ENCODE assay signal across 13 mouse cellular contexts in the genomic region with DNA sequence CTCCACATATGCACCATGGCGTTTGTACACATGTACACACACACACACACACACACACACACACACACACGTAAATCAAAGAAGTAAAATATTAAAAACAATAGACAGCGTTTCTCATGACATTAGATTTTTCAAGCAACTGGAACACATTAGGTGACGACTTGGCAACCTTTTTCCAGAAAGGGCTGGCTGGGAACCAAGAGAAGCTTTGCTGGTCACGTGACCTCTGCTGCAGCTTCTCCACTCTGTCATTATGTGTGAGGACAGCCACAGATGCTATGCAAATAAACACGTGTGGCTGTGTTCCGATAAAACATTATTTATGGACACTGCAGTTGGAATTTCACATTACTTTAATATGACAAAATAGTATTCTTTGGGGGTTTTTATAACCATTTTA.
DNase-seq lines count a peak whose midpoint lies in the region; ATAC-seq and TF ChIP-seq lines count a peak whose summit lies in the region.
"Had no signal": no experiment of that assay in that cellular context is flagged by ENCODE, and none has a peak within 500 bp of the region (broad histone marks: within the 10 kb centered on the region; RNA-seq: fewer than 3 reads in every experiment).

No protein-coding gene starts in this region.

- no peak overlapping the region for H3K4me2 ChIP-seq in kidney, embryonic 15.5 days

- no peak overlapping the region for H3K9ac ChIP-seq in kidney, embryonic 15.5 days

- H3K27me3 ChIP-seq in cerebellum, adult 2 months (ENCODE audit: control insufficient read depth, insufficient read depth, low read length): no peaks in the 10 kb centered on the region; the same call in 1 of the 2 replicates
- H3K27me3 ChIP-seq in kidney, embryonic 15.5 days: no peaks in the 10 kb centered on the region
- H3K27me3 ChIP-seq: Patski had no signal

- no peak overlapping the region for H3K27ac ChIP-seq in cerebellum, adult 2 months (ENCODE audit: insufficient read depth, low read length)
- no peak overlapping the region for H3K27ac ChIP-seq in kidney, embryonic 15.5 days
- peak overlapping the region; percentile 20; the same call in 1 of the 2 replicates for H3K27ac ChIP-seq in gastrocnemius, adult 2 months

- no peak for ATAC-seq in kidney, embryonic 15.5 days (replicated peaks; ENCODE audit: low FRiP score)
- ATAC-seq: intestine, postnatal 0 days; Patski had no signal

- no peak for TF ChIP-seq POLR2A in cerebellum, adult 2 months (IDR thresholded peaks at IDR 0.05; ENCODE audit: borderline replicate concordance, insufficient read depth, low read length)

- WGBS in cerebellum, adult 2 months: 38% methylated on average over 7 of the region's 7 CpGs
- WGBS in kidney, embryonic 15.5 days: 61% methylated on average over 7 of the region's 7 CpGs

- TF ChIP-seq CTCF in cerebellum, adult 2 months (IDR thresholded peaks at IDR 0.05; ENCODE audit: borderline replicate concordance, insufficient read depth, low read depth, low read length): no peak
- TF ChIP-seq CTCF in gastrocnemius, adult 2 months (IDR thresholded peaks at IDR 0.05): no peak

- no peak overlapping the region for H3K4me3 ChIP-seq in cerebellum, adult 2 months (replicated peaks; ENCODE audit: insufficient read depth, low read depth, low read length)
- no peak overlapping the region for H3K4me3 ChIP-seq in kidney, embryonic 15.5 days (replicated peaks)
- H3K4me3 ChIP-seq in gastrocnemius, adult 2 months: no peak overlapping the region

- H3K9me3 ChIP-seq in kidney, embryonic 15.5 days (replicated peaks): no peaks in the 10 kb centered on the region

- no peaks in the 10 kb centered on the region for H3K36me3 ChIP-seq in kidney, embryonic 15.5 days

- peak; percentile 69 to 76 for DNase-seq in cerebellum, postnatal 10 days
- DNase-seq in cerebellum, adult 2 months: no peak
- peak; percentile 55 for DNase-seq in kidney, adult 9 months
- DNase-seq in 3T3-L1 (ENCODE audit: low read depth, low spot score): peak; percentile 71
- DNase-seq in gastrocnemius, adult 2 months: peak; percentile 63
- DNase-seq in layer of hippocampus, postnatal 25 days (ENCODE audit: extremely low spot score in 1 of 2, low spot score in 1 of 2): no peak
- DNase-seq in natural killer cell, adult 2 months (ENCODE audit: low spot score in 2 of 2): no peak
- DNase-seq: B cell, adult 2 months; cerebellum, adult 9-10 months; thymus, postnatal 14 days had no signal

- intact Hi-C loops in gastrocnemius, adult 2 months (cut with DNase I): loop anchor here (5.0 kb wide), 1 partner anchor 299 kb away; the partner anchor contains the start of gene Six4

- peaks cover 11% of the 10 kb centered on the region for H3K4me1 ChIP-seq in cerebellum, adult 2 months (ENCODE audit: control insufficient read depth, insufficient read depth, low read length)
- H3K4me1 ChIP-seq in kidney, embryonic 15.5 days: peaks cover 13% of the 10 kb centered on the region; the same call in 1 of the 2 replicates

Comparison
In these comparisons a context has a peak if more than half of its experiments do, and no peak if none do; other contexts are left out.
1. DNase-seq: peak in cerebellum, postnatal 10 days (2 of 2), kidney, adult 9 months (single experiment), 3T3-L1 (single experiment) and gastrocnemius, adult 2 months (single experiment); none in cerebellum, adult 2 months (0 of 2), layer of hippocampus, postnatal 25 days (0 of 2) and natural killer cell, adult 2 months (0 of 2).